Mouse (Mus musculus) spleen, adult 2 months (tissue): Measurements from ENCODE around the gene Vmn1r66. TPM values are rescaled to one million over a fixed set of nuclear protein-coding genes. Genes with fewer than 3 reads are reported as not detected.
"Not testable (repeated sequence)": the region's sequence is repeated elsewhere in the genome, so short reads cannot be mapped to it uniquely, and the experiment has no call there.

ENCODE experiments used
- DNase-seq, 2 experiments: peaks; one replicate each; pipeline versions ENCODE4 v3.0.0 to v3.0.0-alpha.2; 2012 to 2021; ENCODE audit warnings: low spot score in 2 of 2, low read depth in 1 of 2
- H3K27ac ChIP-seq: fragments of 200-500 bp; 2 replicates; pipeline ENCODE4 v1.5.1; 2012; ENCODE audit warnings: low read length, inconsistent platforms; ENCODE audit not compliant: insufficient read depth
- H3K27me3 ChIP-seq: fragments of 200-500 bp; 2 replicates; pipeline ENCODE4 v1.6.1; 2012; ENCODE audit warnings: mild to moderate bottlenecking, moderate library complexity, low read length, inconsistent platforms; ENCODE audit not compliant: control insufficient read depth, insufficient read depth
- H3K36me3 ChIP-seq: fragments of 200-500 bp; 2 replicates; pipeline ENCODE4 v1.6.1; 2012; ENCODE audit warnings: mild to moderate bottlenecking, low read length, inconsistent platforms; ENCODE audit not compliant: control insufficient read depth, insufficient read depth
- H3K4me1 ChIP-seq: fragments of 200-500 bp; 2 replicates; pipeline ENCODE4 v1.6.1; 2011; ENCODE audit warnings: inconsistent platforms; ENCODE audit not compliant: control insufficient read depth, insufficient read depth, insufficient read length
- H3K4me3 ChIP-seq: fragments of 200-500 bp; 2 replicates; pipeline ENCODE4 v1.5.1; 2011; ENCODE audit warnings: mild to moderate bottlenecking, inconsistent platforms; ENCODE audit not compliant: insufficient read depth, insufficient read length; ENCODE audit errors: extremely low read depth
- CTCF ChIP-seq: fragments of 200-500 bp; IDR thresholded peaks from 2 replicates; pipeline ENCODE4 v1.5.1; 2011; ENCODE audit warnings: mild to moderate bottlenecking, inconsistent platforms; ENCODE audit not compliant: insufficient read depth, insufficient read length, insufficient replicate concordance; ENCODE audit errors: extremely low read depth
- POLR2A ChIP-seq: fragments of 200-500 bp; IDR thresholded peaks from 2 replicates; pipeline ENCODE4 v1.6.1; 2011; ENCODE audit warnings: low read depth, low read length, inconsistent platforms
- WGBS: fragments of 180-500 bp; shearing (Covaris S2); methylation state at CpG from one replicate; pipeline ENCODE4 v1.1.7; 2018; 5-methylcytosine and 5-hydroxymethylcytosine counted together
- polyA plus RNA-seq: library from polyadenylated mRNA; depleted of rRNA; stranded (reverse); fragments of >200 nt; gene quantifications from 2 replicates; pipeline ENCODE4 v1.2.3, GENCODE M21; 2012; rRNA removed

Gene Vmn1r66
- polyA plus RNA-seq: not detected in 2 replicates

- H3K36me3 ChIP-seq: no peaks in the 10 kb centered on the region
- DNase-seq: no peak
- no peak within 1 kb of the TSS for H3K4me3 ChIP-seq
- H3K27ac ChIP-seq: no peak within 1 kb of the TSS
- H3K27me3 ChIP-seq: no peaks in the 10 kb centered on the region
- H3K4me1 ChIP-seq: no peaks in the 10 kb centered on the region
- TF ChIP-seq POLR2A: no peak
- no peak for TF ChIP-seq CTCF
Observed at GRCm38 (mm10) chr7:10277906-10278305, at the start of gene Vmn1r66. Gene Vmn1r66, minus strand, starts transcription at chr7:10278006.

- not testable (repeated sequence) for H3K4me3 ChIP-seq, H3K36me3 ChIP-seq, H3K4me1 ChIP-seq, H3K27me3 ChIP-seq, DNase-seq, H3K27ac ChIP-seq
- 76% methylated on average over 20 of the region's 20 CpGs for WGBS
Observed at GRCm38 (mm10) chr7:10325462-10325861, 47.7 kb upstream of the Vmn1r66 start.

GRCm38 (mm10) chr7:10252075-10252474 lies 25.7 kb downstream of the Vmn1r66 start:
- no peak overlapping the region for H3K4me3 ChIP-seq
- no peaks in the 10 kb centered on the region for H3K36me3 ChIP-seq
- H3K27me3 ChIP-seq: no peaks in the 10 kb centered on the region
- no peak for DNase-seq
- H3K4me1 ChIP-seq: no peaks in the 10 kb centered on the region
- 91% methylated on average over 13 of the region's 13 CpGs for WGBS
- no peak for TF ChIP-seq POLR2A
- TF ChIP-seq CTCF: no peak
- H3K27ac ChIP-seq: no peak overlapping the region

GRCm38 (mm10) chr7:10249146-10249545 lies 28.7 kb downstream of the Vmn1r66 start:
- H3K4me1 ChIP-seq: no peaks in the 10 kb centered on the region

More at GRCm38 (mm10) chr7:10249146-10249545, 28.7 kb downstream of the Vmn1r66 start:
- Histone ChIP-seq H3K36me3 (no peaks in the 10 kb centered on the region), H3K4me3 (no peak overlapping the region), H3K27me3 (no peaks in the 10 kb centered on the region), H3K27ac (no peak overlapping the region)
- no peak for DNase-seq
- WGBS: 80% methylated on average over 5 of the region's 5 CpGs
- no peak for TF ChIP-seq CTCF
- no peak for TF ChIP-seq POLR2A

Other genes with a start within 250 kb of the Vmn1r66 start
- not detected in 2 replicates for gene Vmn2r50, start 224.7 kb downstream of the Vmn1r66 start, polyA plus RNA-seq
- not detected in 2 replicates for gene Vmn2r51, start 172.3 kb downstream of the Vmn1r66 start, polyA plus RNA-seq
- not detected in 2 replicates for gene Vmn2r52, start 101.4 kb downstream of the Vmn1r66 start, polyA plus RNA-seq
- gene Vmn1r67, start 165.3 kb upstream of the Vmn1r66 start, polyA plus RNA-seq: not detected in 2 replicates
- 0.14 TPM in 2 replicates for gene Zik1, start 217.4 kb upstream of the Vmn1r66 start, polyA plus RNA-seq